ENCODE assay signal across 17 mouse cellular contexts in genomic region chr13:41505594-41505993, GRCm38 (mm10).
"Had no signal": no experiment of that assay in that cellular context is flagged by ENCODE, and none has a peak within 500 bp of the region (broad histone marks: within the 10 kb centered on the region; RNA-seq: fewer than 3 reads in every experiment).

No protein-coding gene starts in this region.

- H3K4me2 ChIP-seq: limb, embryonic 13.5 days; liver, embryonic 15.5 days; lung, embryonic 14.5 days; midbrain, embryonic 12.5 days; neural tube, embryonic 15.5 days had no signal

- H3K9ac ChIP-seq: limb, embryonic 13.5 days; liver, embryonic 15.5 days; lung, embryonic 14.5 days; midbrain, embryonic 12.5 days; neural tube, embryonic 15.5 days had no signal

- H3K4me3 ChIP-seq: limb, embryonic 13.5 days; liver, embryonic 15.5 days; midbrain, embryonic 12.5 days; neural tube, embryonic 15.5 days had no signal

- H3K27me3 ChIP-seq: limb, embryonic 13.5 days; liver, embryonic 15.5 days; midbrain, embryonic 12.5 days; neural tube, embryonic 15.5 days had no signal

- DNase-seq: kidney, adult 11 months; kidney, adult 9 months; kidney, postnatal 36 days; left cerebral cortex, postnatal 4 days; lung, embryonic 14.5 days; lung, postnatal 10 days; lung, postnatal 4 days; right cerebral cortex, adult 18-20 months; right cerebral cortex, postnatal 25 days; thymus, postnatal 14 days had no signal

- H3K36me3 ChIP-seq: limb, embryonic 13.5 days; liver, embryonic 15.5 days; midbrain, embryonic 12.5 days; neural tube, embryonic 15.5 days had no signal

- ATAC-seq: midbrain, embryonic 16.5 days had no signal

- H3K27ac ChIP-seq: kidney, postnatal 0 days; limb, embryonic 13.5 days; liver, embryonic 15.5 days; midbrain, embryonic 12.5 days; neural tube, embryonic 15.5 days; stomach, postnatal 0 days had no signal

- H3K9me3 ChIP-seq: limb, embryonic 13.5 days; liver, embryonic 15.5 days; midbrain, embryonic 12.5 days; neural tube, embryonic 15.5 days had no signal
